Mouse (Mus musculus): ENCODE results near the gene Ankrd6. TPM values are rescaled to one million over a fixed set of nuclear protein-coding genes. Genes with fewer than 3 reads are reported as not detected.
A peak's percentile ranks its signal among the peaks of the same experiment; 100 is the strongest.

Gene Ankrd6
- polyA plus RNA-seq, 1 experiment from 2014 or later = 12.7 TPM

GRCm38 (mm10) chr4:32947631-32948030 is 3.0 kb downstream of the Ankrd6 start:
- Histone ChIP-seq H3K27me3 (no peaks in the 10 kb centered on the region; the same call in 1 of the 2 replicates), H3K27ac (no peak overlapping the region), H3K4me2 (replicated peaks) (no peak overlapping the region), H3K4me3 (no peak overlapping the region), H3K9ac (no peak overlapping the region), H3K9me3 (no peaks in the 10 kb centered on the region), H3K4me1 (peaks cover 11% of the 10 kb centered on the region), H3K36me3 (no peaks in the 10 kb centered on the region)
- ATAC-seq (ENCODE audit: insufficient number of reproducible peaks, insufficient read depth, low FRiP score, low TSS enrichment) = no peak
- WGBS = 44% methylated on average over 4 of the region's 4 CpGs

- peaks cover 23% of the 10 kb centered on the region for H3K4me1 ChIP-seq
- no peaks in the 10 kb centered on the region for H3K27me3 ChIP-seq
- no peak overlapping the region for H3K4me3 ChIP-seq
- no peak overlapping the region for H3K4me2 ChIP-seq (replicated peaks)
- ATAC-seq (ENCODE audit: insufficient number of reproducible peaks, insufficient read depth, low FRiP score, low TSS enrichment) = no peak
- no peak overlapping the region for H3K9ac ChIP-seq
- no peaks in the 10 kb centered on the region for H3K36me3 ChIP-seq
- no peaks in the 10 kb centered on the region for H3K9me3 ChIP-seq
- H3K27ac ChIP-seq = no peak overlapping the region
- 72% methylated on average over 4 of the region's 4 CpGs for WGBS
Observed at GRCm38 (mm10) chr4:32940984-32941383, 9.7 kb downstream of the Ankrd6 start.

- WGBS = 25% methylated on average over 5 of the region's 5 CpGs
- Histone ChIP-seq H3K4me1 (peaks cover 23% of the 10 kb centered on the region), H3K36me3 (no peaks in the 10 kb centered on the region), H3K4me3 (no peak overlapping the region), H3K4me2 (replicated peaks) (no peak overlapping the region), H3K27ac (peak overlapping the region; percentile 68), H3K9me3 (no peaks in the 10 kb centered on the region), H3K27me3 (no peaks in the 10 kb centered on the region), H3K9ac (no peak overlapping the region)
- no peak for ATAC-seq (ENCODE audit: insufficient number of reproducible peaks, insufficient read depth, low FRiP score, low TSS enrichment)
Observed at GRCm38 (mm10) chr4:32939964-32940363, 10.7 kb downstream of the Ankrd6 start.

- no peak for ATAC-seq (ENCODE audit: insufficient number of reproducible peaks, insufficient read depth, low FRiP score, low TSS enrichment)
- no peaks in the 10 kb centered on the region for H3K9me3 ChIP-seq
- WGBS = 30% methylated on average over 4 of the region's 4 CpGs
Observed at GRCm38 (mm10) chr4:32939521-32939920, 11.1 kb downstream of the Ankrd6 start.

GRCm38 (mm10) chr4:32936762-32937341 is 13.8 kb downstream of the Ankrd6 start:
- Histone ChIP-seq H3K36me3 (no peaks in the 10 kb centered on the region), H3K4me2 (replicated peaks) (peak overlapping the region; percentile 10; the same call in 1 of the 2 replicates), H3K27ac (peak overlapping the region; percentile 46), H3K4me1 (peaks cover 26% of the 10 kb centered on the region), H3K9me3 (no peaks in the 10 kb centered on the region), H3K4me3 (no peak overlapping the region), H3K27me3 (no peaks in the 10 kb centered on the region), H3K9ac (no peak overlapping the region)
- no peak for ATAC-seq (ENCODE audit: insufficient number of reproducible peaks, insufficient read depth, low FRiP score, low TSS enrichment)
- WGBS = 18% methylated on average over 9 of the region's 9 CpGs

More at GRCm38 (mm10) chr4:32939521-32939920, 11.1 kb downstream of the Ankrd6 start:
- Histone ChIP-seq H3K4me1 (peaks cover 23% of the 10 kb centered on the region), H3K36me3 (no peaks in the 10 kb centered on the region), H3K9ac (no peak overlapping the region), H3K27me3 (no peaks in the 10 kb centered on the region), H3K4me3 (no peak overlapping the region), H3K27ac (peak overlapping the region; percentile 68), H3K4me2 (replicated peaks) (no peak overlapping the region)

GRCm38 (mm10) chr4:32932056-32932455 is 18.6 kb downstream of the Ankrd6 start:
- Histone ChIP-seq H3K9me3 (no peaks in the 10 kb centered on the region), H3K27ac (no peak overlapping the region), H3K4me2 (replicated peaks) (no peak overlapping the region), H3K4me1 (peaks cover 13% of the 10 kb centered on the region), H3K9ac (no peak overlapping the region), H3K27me3 (no peaks in the 10 kb centered on the region), H3K4me3 (no peak overlapping the region), H3K36me3 (no peaks in the 10 kb centered on the region)
- WGBS = 52% methylated on average over 9 of the region's 9 CpGs
- no peak for ATAC-seq (ENCODE audit: insufficient number of reproducible peaks, insufficient read depth, low FRiP score, low TSS enrichment)

GRCm38 (mm10) chr4:32929750-32930149 is 20.9 kb downstream of the Ankrd6 start:
- WGBS = 94% methylated on average over 5 of the region's 5 CpGs
- no peak overlapping the region for H3K27ac ChIP-seq
- peaks cover 3% of the 10 kb centered on the region; the same call in 1 of the 2 replicates for H3K4me1 ChIP-seq
- ATAC-seq (ENCODE audit: insufficient number of reproducible peaks, insufficient read depth, low FRiP score, low TSS enrichment) = no peak
- no peaks in the 10 kb centered on the region for H3K9me3 ChIP-seq
- H3K4me3 ChIP-seq = no peak overlapping the region
- H3K4me2 ChIP-seq (replicated peaks) = no peak overlapping the region
- H3K27me3 ChIP-seq = no peaks in the 10 kb centered on the region
- no peak overlapping the region for H3K9ac ChIP-seq
- H3K36me3 ChIP-seq = no peaks in the 10 kb centered on the region

GRCm38 (mm10) chr4:32928692-32929448 is 21.8 kb downstream of the Ankrd6 start:
- Histone ChIP-seq H3K4me1 (peaks cover 4% of the 10 kb centered on the region; the same call in 1 of the 2 replicates), H3K36me3 (no peaks in the 10 kb centered on the region), H3K4me2 (replicated peaks) (no peak overlapping the region), H3K9me3 (no peaks in the 10 kb centered on the region), H3K4me3 (no peak overlapping the region), H3K9ac (no peak overlapping the region), H3K27me3 (no peaks in the 10 kb centered on the region), H3K27ac (no peak overlapping the region)
- no peak for ATAC-seq (ENCODE audit: insufficient number of reproducible peaks, insufficient read depth, low FRiP score, low TSS enrichment)
- WGBS = 92% methylated on average over 13 of the region's 13 CpGs

- no peak overlapping the region for H3K9ac ChIP-seq
- no peak overlapping the region for H3K27ac ChIP-seq
- ATAC-seq (ENCODE audit: insufficient number of reproducible peaks, insufficient read depth, low FRiP score, low TSS enrichment) = no peak
- H3K4me1 ChIP-seq = peaks cover 10% of the 10 kb centered on the region; the same call in 1 of the 2 replicates
- no peak overlapping the region for H3K4me2 ChIP-seq (replicated peaks)
- 0 out of 2 replicates have a peak, but pooled peaks cover 3% of the 10 kb centered on the region for H3K9me3 ChIP-seq
- no peaks in the 10 kb centered on the region for H3K27me3 ChIP-seq
- no peaks in the 10 kb centered on the region for H3K36me3 ChIP-seq
- whole genome bisulfite sequencing = 26% methylated on average over 9 of the region's 9 CpGs
- no peak overlapping the region for H3K4me3 ChIP-seq
Observed at GRCm38 (mm10) chr4:32923891-32924294, 26.7 kb downstream of the Ankrd6 start.

GRCm38 (mm10) chr4:32923436-32923835 is 27.2 kb downstream of the Ankrd6 start:
- no peak overlapping the region for H3K9ac ChIP-seq

GRCm38 (mm10) chr4:32922871-32923270 is 27.8 kb downstream of the Ankrd6 start:
- Histone ChIP-seq H3K9me3 (0 out of 2 replicates have a peak, but pooled peaks cover 3% of the 10 kb centered on the region), H3K4me2 (replicated peaks) (peak overlapping the region; percentile 24; the same call in 1 of the 2 replicates), H3K27me3 (no peaks in the 10 kb centered on the region), H3K36me3 (no peaks in the 10 kb centered on the region), H3K9ac (no peak overlapping the region), H3K4me1 (peaks cover 13% of the 10 kb centered on the region; the same call in 1 of the 2 replicates), H3K27ac (no peak overlapping the region), H3K4me3 (no peak overlapping the region)
- WGBS = 86% methylated on average over 1 of the region's 1 CpGs
- no peak for ATAC-seq (ENCODE audit: insufficient number of reproducible peaks, insufficient read depth, low FRiP score, low TSS enrichment)

More at GRCm38 (mm10) chr4:32923436-32923835, 27.2 kb downstream of the Ankrd6 start:
- Histone ChIP-seq H3K27ac (no peak overlapping the region), H3K4me1 (peaks cover 10% of the 10 kb centered on the region; the same call in 1 of the 2 replicates), H3K9me3 (0 out of 2 replicates have a peak, but pooled peaks cover 3% of the 10 kb centered on the region), H3K36me3 (no peaks in the 10 kb centered on the region), H3K4me2 (replicated peaks) (peak overlapping the region; percentile 24), H3K27me3 (no peaks in the 10 kb centered on the region), H3K4me3 (no peak overlapping the region)
- ATAC-seq (ENCODE audit: insufficient number of reproducible peaks, insufficient read depth, low FRiP score, low TSS enrichment) = peak; percentile 73
- WGBS = 10% methylated on average over 10 of the region's 10 CpGs

GRCm38 (mm10) chr4:32920863-32921262 is 29.8 kb downstream of the Ankrd6 start:
- no peaks in the 10 kb centered on the region for H3K27me3 ChIP-seq
- no peak overlapping the region for H3K9ac ChIP-seq
- H3K4me1 ChIP-seq = peaks cover 17% of the 10 kb centered on the region; the same call in 1 of the 2 replicates
- 0 out of 2 replicates have a peak, but pooled peaks cover 3% of the 10 kb centered on the region for H3K9me3 ChIP-seq
- H3K4me2 ChIP-seq (replicated peaks) = no peak overlapping the region
- no peaks in the 10 kb centered on the region for H3K36me3 ChIP-seq
- no peak for ATAC-seq (ENCODE audit: insufficient number of reproducible peaks, insufficient read depth, low FRiP score, low TSS enrichment)
- no peak overlapping the region for H3K4me3 ChIP-seq
- 64% methylated on average over 7 of the region's 7 CpGs for WGBS
- no peak overlapping the region for H3K27ac ChIP-seq

Data from embryonic facial prominence, embryonic 12.5 days (tissue).